Mouse (Mus musculus) layer of hippocampus, postnatal 36 days (tissue): Measurements from ENCODE around the gene Foxk1. TPM values are rescaled to one million over a fixed set of nuclear protein-coding genes. Genes with fewer than 3 reads are reported as not detected.
A peak's percentile ranks its signal among the peaks of the same experiment; 100 is the strongest.

Experiments used
- DNase-seq, 2 experiments: peaks; one replicate each; pipeline ENCODE4 v3.0.0; 2022
- total RNA-seq, 2 experiments: library from RNA; stranded (reverse); gene quantifications; 2 replicates each; pipeline ENCODE4 v1.2.3; 2021

Gene Foxk1
- total RNA-seq, 2 experiments from 2014 or later: 47.9 to 52.2 TPM

- DNase-seq: no peak
Measured at GRCm38 (mm10) chr5:142387716-142388115, 13.6 kb upstream of the Foxk1 start.

- no peak for DNase-seq
Measured at GRCm38 (mm10) chr5:142391691-142392090, 9.6 kb upstream of the Foxk1 start.

- no peak for DNase-seq
Measured at GRCm38 (mm10) chr5:142394602-142395252, 6.6 kb upstream of the Foxk1 start.

- no peak for DNase-seq
Measured at GRCm38 (mm10) chr5:142395909-142396308, 5.4 kb upstream of the Foxk1 start.

GRCm38 (mm10) chr5:142400181-142400883 lies 965 bp upstream of the Foxk1 start:
- DNase-seq: no peak

GRCm38 (mm10) chr5:142401641-142402625 lies 636 bp downstream of the Foxk1 start:
- no peak for DNase-seq

GRCm38 (mm10) chr5:142403694-142404093 lies 2.4 kb downstream of the Foxk1 start:
- DNase-seq: no peak

GRCm38 (mm10) chr5:142404307-142404706 lies 3.0 kb downstream of the Foxk1 start:
- DNase-seq: no peak

- no peak for DNase-seq
Measured at GRCm38 (mm10) chr5:142405426-142405825, 4.1 kb downstream of the Foxk1 start.

- no peak for DNase-seq
Measured at GRCm38 (mm10) chr5:142406401-142406800, 5.1 kb downstream of the Foxk1 start.

GRCm38 (mm10) chr5:142406937-142407336 lies 5.6 kb downstream of the Foxk1 start:
- DNase-seq: no peak

- DNase-seq: no peak
Measured at GRCm38 (mm10) chr5:142407381-142407780, 6.1 kb downstream of the Foxk1 start.

- no peak for DNase-seq
Measured at GRCm38 (mm10) chr5:142409169-142409568, 7.9 kb downstream of the Foxk1 start.

DNA sequence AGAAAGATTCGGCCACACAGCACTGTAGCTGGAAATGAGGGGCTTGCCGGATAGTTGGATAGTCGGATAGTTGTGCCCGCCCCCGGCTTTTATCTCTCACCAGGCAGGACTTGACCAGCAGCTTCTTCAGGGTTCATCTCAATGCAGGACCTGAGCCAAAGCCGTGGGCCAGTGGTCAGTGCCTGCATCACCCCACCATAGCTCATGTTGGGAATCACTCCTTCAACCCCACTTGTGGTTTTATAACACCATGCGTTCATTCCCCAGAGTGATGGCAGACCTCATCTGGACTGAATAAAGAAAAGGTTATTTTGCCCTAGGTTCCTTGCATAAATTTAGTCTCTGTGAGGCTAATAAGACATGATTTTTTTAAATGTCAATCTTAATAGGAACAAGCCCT lies 9.1 kb downstream of the Foxk1 start:
- DNase-seq: no peak

- peak in 1 of 2 experiments; percentile 33 for DNase-seq
Measured at GRCm38 (mm10) chr5:142412678-142413385, 11.5 kb downstream of the Foxk1 start.

GRCm38 (mm10) chr5:142413723-142414445 lies 12.6 kb downstream of the Foxk1 start:
- DNase-seq: no peak

GRCm38 (mm10) chr5:142415401-142415800 lies 14.1 kb downstream of the Foxk1 start:
- no peak for DNase-seq

GRCm38 (mm10) chr5:142416070-142416775 lies 14.9 kb downstream of the Foxk1 start:
- no peak for DNase-seq

DNA sequence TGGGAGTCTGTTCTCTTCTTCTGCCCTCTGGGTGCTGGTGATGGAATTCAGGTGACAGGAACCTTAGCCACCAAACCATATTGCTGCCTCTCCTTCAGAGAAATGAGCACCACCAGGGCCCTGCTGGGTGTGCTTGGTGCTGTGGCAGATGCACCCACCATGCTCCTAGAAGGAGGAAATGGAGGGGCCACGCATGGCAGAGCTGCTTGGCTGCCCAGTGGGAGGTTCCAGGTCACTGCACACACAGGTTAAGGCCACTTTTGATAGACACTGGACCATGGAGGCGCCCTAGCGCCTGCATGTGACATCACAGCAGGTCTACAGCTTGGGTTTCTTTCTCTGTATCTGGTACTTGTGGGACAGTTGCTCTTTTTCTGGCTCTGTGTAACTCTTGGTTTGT lies 15.8 kb downstream of the Foxk1 start:
- DNase-seq: no peak

- no peak for DNase-seq
Measured at GRCm38 (mm10) chr5:142417876-142418275, 16.6 kb downstream of the Foxk1 start.

DNA sequence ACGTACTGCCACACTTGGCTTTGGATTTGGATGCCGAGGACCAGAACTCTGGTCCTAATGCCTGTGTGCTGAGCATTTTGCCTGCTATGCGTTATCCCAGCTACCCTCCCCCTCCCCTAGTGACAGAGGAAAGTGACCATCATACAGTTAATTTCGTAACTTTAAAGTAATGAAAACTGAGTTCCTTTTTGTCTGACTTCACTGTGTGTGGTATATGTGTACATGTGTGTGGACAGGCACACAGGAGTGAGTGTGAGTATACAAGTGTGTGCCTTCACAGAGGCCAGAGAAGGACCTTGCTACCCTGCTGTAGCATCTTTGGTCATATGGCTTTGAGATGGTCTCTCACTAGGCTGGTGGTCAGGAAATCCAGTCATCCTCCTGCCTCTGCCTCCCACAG lies 17.1 kb downstream of the Foxk1 start:
- no peak for DNase-seq
